Comparison of ENCODE assay signal across 8 mouse cellular contexts in the genomic region with DNA sequence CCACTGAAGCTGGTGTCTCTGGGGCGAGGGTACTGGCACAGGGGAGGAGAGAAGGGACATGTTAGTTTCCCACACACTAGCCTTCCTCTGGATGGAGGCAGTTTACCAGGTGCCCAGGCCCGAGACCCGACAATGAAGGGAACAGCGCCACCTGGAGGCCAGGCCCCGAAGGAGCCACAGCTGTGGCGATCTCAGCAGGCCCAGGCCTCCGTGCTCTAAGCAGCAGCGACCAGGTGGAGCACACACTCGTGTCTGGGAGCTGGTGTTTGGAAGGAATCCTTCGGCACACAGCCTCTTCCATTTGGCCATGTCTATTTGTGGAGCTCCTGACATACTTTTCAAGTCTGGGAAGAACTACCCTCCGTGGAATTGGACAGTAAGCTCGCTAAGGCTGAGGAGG. TPM values are rescaled to one million over a fixed set of nuclear protein-coding genes. Genes with fewer than 3 reads are reported as not detected.
DNase-seq lines count a peak whose midpoint lies in the region; ATAC-seq and TF ChIP-seq lines count a peak whose summit lies in the region.

No protein-coding gene starts in this region.

- H3K79me2 ChIP-seq in MEL (ENCODE audit: control insufficient read depth, insufficient read depth, low read length, poor library complexity): no peaks in the 10 kb centered on the region

- TF ChIP-seq EP300 in MEL (IDR thresholded peaks at IDR 0.05; ENCODE audit: low read depth in 1 of 2, low read length in 2 of 2): no peak
- TF ChIP-seq EP300 in lung, postnatal 0 days (IDR thresholded peaks at IDR 0.05): no peak

- H3K4me1 ChIP-seq in MEL (ENCODE audit: control insufficient read depth in 1 of 2, insufficient read depth in 2 of 2, low read length in 2 of 2): peaks cover 5 to 13% of the 10 kb centered on the region in 2 experiments; a peak in 3 of 4 replicates
- no peaks in the 10 kb centered on the region; the same call in 1 of the 2 replicates for H3K4me1 ChIP-seq in lung, postnatal 0 days (ENCODE audit: insufficient read depth, low read depth, low read length)

- 36% methylated on average over 12 of the region's 12 CpGs for WGBS in lung, postnatal 0 days

- no peaks in the 10 kb centered on the region for H3K9me3 ChIP-seq in MEL (replicated peaks; ENCODE audit: insufficient read depth, low read length)
- no peaks in the 10 kb centered on the region for H3K9me3 ChIP-seq in lung, postnatal 0 days (ENCODE audit: low read length)

- no peak overlapping the region for H3K4me2 ChIP-seq in lung, postnatal 0 days (replicated peaks; ENCODE audit: low read depth, low read length)

- peak; percentile 62 for TF ChIP-seq RAD21 in MEL (IDR thresholded peaks at IDR 0.05; ENCODE audit: low read depth, low read length)

- H3K9ac ChIP-seq in MEL (ENCODE audit: control insufficient read depth, low read depth, low read length, poor library complexity, severe bottlenecking): no peak overlapping the region
- H3K9ac ChIP-seq in lung, postnatal 0 days (replicated peaks; ENCODE audit: low read depth): no peak overlapping the region

- no peak overlapping the region for H3K4me3 ChIP-seq in MEL (ENCODE audit: control insufficient read depth in 1 of 2, insufficient read depth in 1 of 2, low read depth in 2 of 2, low read length in 2 of 2)
- H3K4me3 ChIP-seq in lung, postnatal 0 days (ENCODE audit: low read depth, low read length): no peak overlapping the region

- DNase-seq in A20 (ENCODE audit: low read depth, low spot score) (peak; percentile 71), MEL (ENCODE audit: low read depth, low spot score) (peak; percentile 77)
- DNase-seq in cerebellum, adult 8-10 months: peak; percentile 83
- peak; percentile 50 to 63 for DNase-seq in gastrocnemius, adult 8-10 months (ENCODE audit: low spot score in 2 of 2)
- DNase-seq in kidney, postnatal 4 days: peak; percentile 88 to 89
- peak; percentile 38 for DNase-seq in lung, postnatal 0 days (ENCODE audit: low spot score)
- peak; percentile 78 for DNase-seq in right cerebral cortex, postnatal 14 days
- DNase-seq in urinary bladder, postnatal 10 days (ENCODE audit: low spot score): peak; percentile 42

- TF ChIP-seq CTCF in MEL (IDR thresholded peaks at IDR 0.05 in 2 of 3, conservative IDR thresholded peaks at IDR 0.05 in 1 of 3; ENCODE audit: control insufficient read depth in 1 of 3, insufficient read depth in 1 of 3, low read depth in 2 of 3, low read length in 3 of 3, poor library complexity in 1 of 3, severe bottlenecking in 1 of 3): peak; percentile 90 to 96 (median 91)
- TF ChIP-seq CTCF in lung, postnatal 0 days (IDR thresholded peaks at IDR 0.05): peak; percentile 90

- no peaks in the 10 kb centered on the region for H3K27me3 ChIP-seq in MEL (ENCODE audit: control insufficient read depth in 1 of 2, insufficient read depth in 2 of 2, low read length in 2 of 2)
- no peaks in the 10 kb centered on the region for H3K27me3 ChIP-seq in lung, postnatal 0 days (replicated peaks; ENCODE audit: insufficient read depth, low read length)

- H3K36me3 ChIP-seq in MEL (ENCODE audit: control insufficient read depth in 1 of 2, insufficient read depth in 2 of 2, low read length in 2 of 2): peaks cover 5 to 8% of the 10 kb centered on the region in 2 experiments
- H3K36me3 ChIP-seq in lung, postnatal 0 days (ENCODE audit: insufficient read depth, low read length): 0 out of 2 replicates have a peak, but pooled peaks cover 4% of the 10 kb centered on the region

- peak; percentile 45; the same call in 1 of the 2 replicates for ATAC-seq in lung, postnatal 0 days

- H3K27ac ChIP-seq in MEL (ENCODE audit: control insufficient read depth, low read depth, low read length): peak overlapping the region; percentile 11; the same call in 1 of the 2 replicates
- H3K27ac ChIP-seq in lung, postnatal 0 days (ENCODE audit: low read length): no peak overlapping the region

- TF ChIP-seq POLR2A in MEL (IDR thresholded peaks at IDR 0.05; ENCODE audit: control insufficient read depth in 1 of 2, insufficient read depth in 1 of 2, low read depth in 1 of 2, low read length in 2 of 2, poor library complexity in 1 of 2): no peak

TF ChIP-seq in MEL, 35 proteins besides CTCF, POLR2A, EP300 and RAD21:
- no peak for TF ChIP-seq MYB (IDR thresholded peaks at IDR 0.05; ENCODE audit: low read depth, low read length)
- TF ChIP-seq SIN3A (IDR thresholded peaks at IDR 0.05; ENCODE audit: low read length): no peak
- TF ChIP-seq ZC3H11A (IDR thresholded peaks at IDR 0.05; ENCODE audit: low read depth, low read length): peak; percentile 33; the same call in 1 of the 2 replicates
- TF ChIP-seq MAFK (IDR thresholded peaks at IDR 0.05; ENCODE audit: borderline replicate concordance, low read depth, low read length): no peak
- peak; percentile 71 for TF ChIP-seq SMC3 (IDR thresholded peaks at IDR 0.05; ENCODE audit: low read depth, low read length)
- TF ChIP-seq USF1 (IDR thresholded peaks at IDR 0.05; ENCODE audit: low read depth, low read length): no peak
- no peak for TF ChIP-seq ZNF384 (IDR thresholded peaks at IDR 0.05; ENCODE audit: low read depth, low read length)

RNA-seq across cellular contexts. Expression of gene Uqcc2, which starts 8.5 kb away (rescaled TPM):
- total RNA-seq in MEL (2012; rRNA removed): 270 and 329 TPM in 2 replicates
- polyA plus RNA-seq in MEL (2012; ENCODE audit: insufficient read depth in 1 of 2, insufficient read length in 2 of 2, low read depth in 1 of 2, low replicate concordance in 2 of 2, missing spikeins in 1 of 2): 100 to 1,000 TPM in 1 of 2 experiments, not detected in 1; 176 TPM
- 100 to 1,000 TPM; 429 to 490 (median 471) TPM for total RNA-seq in gastrocnemius, adult 8-10 months (2022)
- 155 and 176 TPM in 2 replicates for polyA plus RNA-seq in lung, postnatal 0 days (2015; fragmentation: Nextera tagmentation; extraction: Ambion mirVana)

RNA-seq across cellular contexts. Expression of gene Ip6k3, which starts 42.4 kb away (rescaled TPM):
- not detected in 2 replicates for total RNA-seq in MEL (2012; rRNA removed)
- not detected for polyA plus RNA-seq in MEL (2012; ENCODE audit: insufficient read depth in 1 of 2, insufficient read length in 2 of 2, low read depth in 1 of 2, low replicate concordance in 2 of 2, missing spikeins in 1 of 2)
- total RNA-seq in gastrocnemius, adult 8-10 months (2022): 10 to 100 TPM; 24.6 to 33.6 (median 29.1) TPM
- 0.75 and 0.91 TPM in 2 replicates for polyA plus RNA-seq in lung, postnatal 0 days (2015; fragmentation: Nextera tagmentation; extraction: Ambion mirVana)

Comparison
In these comparisons a context has a peak if more than half of its experiments do, and no peak if none do; other contexts are left out.
1. DNase-seq: peak in every context shown above with its lines; median percentile 88 in kidney, postnatal 4 days; 83 in cerebellum, adult 8-10 months; 78 in right cerebral cortex, postnatal 14 days; 77 in MEL; 71 in A20; 56 in gastrocnemius, adult 8-10 months; 42 in urinary bladder, postnatal 10 days; 38 in lung, postnatal 0 days.
2. RNA of gene Ip6k3, which starts 42.4 kb away (total RNA-seq): 24.6 to 33.6 TPM in gastrocnemius, adult 8-10 months; not detected in MEL; every median in the first group is over 10 times any median in the second.